Mouse (Mus musculus): Measurements from ENCODE around the gene Gfod2. TPM values are rescaled to one million over a fixed set of nuclear protein-coding genes. Genes with fewer than 3 reads are reported as not detected.

Gene Gfod2
- 1 to 10 TPM; 7.2 to 7.4 TPM for total RNA-seq (2021)
- long read RNA-seq, experiment 1, full-length matches to known transcripts, result 8 of 14 reads
- long read RNA-seq, experiment 1, partial matches to known transcripts, result 1 of 14 reads
- long read RNA-seq, experiment 1, other reads (novel, unspliced or antisense), result 5 of 14 reads
- long read RNA-seq, experiment 2, full-length matches to known transcripts, result 3 of 7 reads
- long read RNA-seq, experiment 2, partial matches to known transcripts, result 0 of 7 reads
- long read RNA-seq, experiment 2, other reads (novel, unspliced or antisense), result 4 of 7 reads

GRCm38 (mm10) chr8:105758277-105759108, at the start of gene Gfod2:
Gene Gfod2, minus strand, starts transcription at chr8:105758664.
- intact Hi-C loops (cut with DNase I), result no loop called here
- peak within 1 kb of the TSS; percentile 85 for H3K4me3 ChIP-seq
- peak; percentile 98 for DNase-seq
- peak within 1 kb of the TSS; percentile 88 for H3K27ac ChIP-seq
- TF ChIP-seq CTCF (IDR thresholded peaks at IDR 0.05), result no peak

GRCm38 (mm10) chr8:105807766-105808165, 49.3 kb upstream of the Gfod2 start:
- intact Hi-C loops (cut with DNase I), result no loop called here
- H3K4me3 ChIP-seq, result no peak overlapping the region; the same call in 1 of the 2 replicates
- TF ChIP-seq CTCF (IDR thresholded peaks at IDR 0.05), result no peak
- H3K27ac ChIP-seq, result peak overlapping the region; percentile 81
- DNase-seq, result peak; percentile 34

- intact Hi-C loops (cut with DNase I), result no loop called here
- H3K4me3 ChIP-seq, result no peak overlapping the region
- no peak overlapping the region; the same call in 1 of the 2 replicates for H3K27ac ChIP-seq
- DNase-seq, result no peak
- no peak for TF ChIP-seq CTCF (IDR thresholded peaks at IDR 0.05)
Observed at GRCm38 (mm10) chr8:105805964-105806363, 47.5 kb upstream of the Gfod2 start.

- no peak overlapping the region for H3K4me3 ChIP-seq
- H3K27ac ChIP-seq, result 0 out of 2 replicates have a peak overlapping the region, but pooled peaks have one; percentile 12
- DNase-seq, result no peak
- intact Hi-C loops (cut with DNase I), result no loop called here
- TF ChIP-seq CTCF (IDR thresholded peaks at IDR 0.05), result no peak
Observed at GRCm38 (mm10) chr8:105805346-105805745, 46.9 kb upstream of the Gfod2 start.

- H3K4me3 ChIP-seq, result no peak overlapping the region
- intact Hi-C loops (cut with DNase I), result no loop called here
- DNase-seq, result no peak
- H3K27ac ChIP-seq, result 0 out of 2 replicates have a peak overlapping the region, but pooled peaks have one; percentile 12
- no peak for TF ChIP-seq CTCF (IDR thresholded peaks at IDR 0.05)
Observed at GRCm38 (mm10) chr8:105804797-105805196, 46.3 kb upstream of the Gfod2 start.

- DNase-seq, result no peak
- Histone ChIP-seq H3K4me3 (no peak overlapping the region), H3K27ac (peak overlapping the region; percentile 86)
- intact Hi-C loops (cut with DNase I), result no loop called here
- no peak for TF ChIP-seq CTCF (IDR thresholded peaks at IDR 0.05)
Observed at GRCm38 (mm10) chr8:105801153-105801904, 42.9 kb upstream of the Gfod2 start.

- intact Hi-C loops (cut with DNase I), result no loop called here
- DNase-seq, result peak; percentile 91
- no peak for TF ChIP-seq CTCF (IDR thresholded peaks at IDR 0.05)
- peak overlapping the region; percentile 86 for H3K27ac ChIP-seq
- H3K4me3 ChIP-seq, result peak overlapping the region; percentile 9; the same call in 1 of the 2 replicates
Observed at GRCm38 (mm10) chr8:105799091-105799812, 40.8 kb upstream of the Gfod2 start.

- intact Hi-C loops (cut with DNase I), result no loop called here
- peak overlapping the region; percentile 7; the same call in 1 of the 2 replicates for H3K4me3 ChIP-seq
- H3K27ac ChIP-seq, result peak overlapping the region; percentile 86
- TF ChIP-seq CTCF (IDR thresholded peaks at IDR 0.05), result no peak
- DNase-seq, result peak; percentile 50
Observed at GRCm38 (mm10) chr8:105798408-105798807, 39.9 kb upstream of the Gfod2 start.

- no peak for DNase-seq
- intact Hi-C loops (cut with DNase I), result no loop called here
- no peak overlapping the region for H3K27ac ChIP-seq
- no peak for TF ChIP-seq CTCF (IDR thresholded peaks at IDR 0.05)
- H3K4me3 ChIP-seq, result no peak overlapping the region
Observed at GRCm38 (mm10) chr8:105795785-105796184, 37.3 kb upstream of the Gfod2 start.

GRCm38 (mm10) chr8:105794009-105794598, 35.6 kb upstream of the Gfod2 start:
- DNase-seq, result no peak
- no peak overlapping the region for H3K4me3 ChIP-seq
- intact Hi-C loops (cut with DNase I), result no loop called here
- no peak overlapping the region for H3K27ac ChIP-seq
- no peak for TF ChIP-seq CTCF (IDR thresholded peaks at IDR 0.05)

- intact Hi-C loops (cut with DNase I), result no loop called here
- H3K27ac ChIP-seq, result peak overlapping the region; percentile 51
- no peak for DNase-seq
- no peak for TF ChIP-seq CTCF (IDR thresholded peaks at IDR 0.05)
- no peak overlapping the region for H3K4me3 ChIP-seq
Observed at GRCm38 (mm10) chr8:105793331-105793730, 34.9 kb upstream of the Gfod2 start.
